Mouse (Mus musculus): ENCODE results near the gene Rad50. TPM values are rescaled to one million over a fixed set of nuclear protein-coding genes. Genes with fewer than 3 reads are reported as not detected.

Rad50 gene
- 10 to 100 TPM; 10.7 to 13.0 TPM for total RNA-seq (2021)

GRCm38 (mm10) chr11:53706934-53707717 is at the start of gene Rad50:
Gene Rad50 (minus strand): TSS chr11:53707319.
- peak; percentile 81 to 87 for DNase-seq (ENCODE audit: extremely low spot score in 1 of 2, low spot score in 1 of 2)

GRCm38 (mm10) chr11:53755011-53755595 is 48.0 kb upstream of the Rad50 start:
- DNase-seq (ENCODE audit: extremely low spot score in 1 of 2, low spot score in 1 of 2) = no peak

DNA sequence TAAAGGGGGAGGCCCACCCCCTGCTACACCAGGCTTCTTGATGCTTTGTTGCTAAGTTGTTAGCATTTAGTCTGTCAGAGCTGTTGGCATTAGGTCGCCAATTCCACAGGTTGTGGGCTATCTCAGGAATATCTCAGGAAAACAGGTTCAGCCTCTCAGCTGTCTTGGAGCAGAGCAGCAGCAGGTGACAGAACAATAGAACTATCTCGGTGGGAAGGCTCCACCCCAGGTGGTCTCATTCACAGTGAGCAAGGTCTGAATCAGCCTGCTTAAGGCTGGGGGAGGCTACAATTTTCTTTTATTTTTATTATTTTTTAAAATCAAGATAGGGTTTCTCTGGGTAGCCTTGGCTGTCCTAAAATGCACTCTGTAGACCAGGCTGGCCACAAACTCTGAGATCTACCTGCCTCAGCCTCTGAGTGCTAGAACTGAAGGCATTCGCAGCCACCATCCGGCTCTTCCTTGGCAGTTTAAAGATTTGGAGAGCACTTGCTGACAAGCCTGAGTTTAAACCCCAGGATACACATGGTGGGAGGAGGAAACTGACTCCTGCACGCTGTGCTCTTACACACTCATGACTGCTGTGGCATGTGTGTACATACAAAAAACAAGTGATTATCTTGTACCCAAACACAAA is 42.7 kb upstream of the Rad50 start:
- no peak for DNase-seq (ENCODE audit: extremely low spot score in 1 of 2, low spot score in 1 of 2)

GRCm38 (mm10) chr11:53749306-53749705 is 42.2 kb upstream of the Rad50 start:
- DNase-seq (ENCODE audit: extremely low spot score in 1 of 2, low spot score in 1 of 2) = no peak

DNA sequence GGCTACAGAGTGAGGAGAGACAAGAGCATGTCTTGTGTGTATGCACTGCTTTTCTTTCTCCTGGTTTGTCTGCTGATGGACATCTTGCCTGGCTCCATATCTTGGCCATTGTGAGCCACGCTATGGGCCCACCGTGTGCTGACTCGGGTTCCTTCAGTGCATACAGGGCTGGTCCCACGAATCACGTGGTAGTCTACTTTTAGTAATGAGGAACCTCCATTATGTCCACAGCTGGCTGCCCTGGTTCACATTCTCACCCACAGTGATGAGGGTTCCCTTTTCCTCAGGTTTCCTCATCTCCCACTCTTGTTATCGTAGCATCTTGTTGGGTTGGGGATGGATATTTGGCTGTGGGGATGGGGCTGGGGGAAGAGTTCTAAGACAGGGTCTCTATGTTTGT is 41.5 kb upstream of the Rad50 start:
- DNase-seq (ENCODE audit: extremely low spot score in 1 of 2, low spot score in 1 of 2) = no peak

DNA sequence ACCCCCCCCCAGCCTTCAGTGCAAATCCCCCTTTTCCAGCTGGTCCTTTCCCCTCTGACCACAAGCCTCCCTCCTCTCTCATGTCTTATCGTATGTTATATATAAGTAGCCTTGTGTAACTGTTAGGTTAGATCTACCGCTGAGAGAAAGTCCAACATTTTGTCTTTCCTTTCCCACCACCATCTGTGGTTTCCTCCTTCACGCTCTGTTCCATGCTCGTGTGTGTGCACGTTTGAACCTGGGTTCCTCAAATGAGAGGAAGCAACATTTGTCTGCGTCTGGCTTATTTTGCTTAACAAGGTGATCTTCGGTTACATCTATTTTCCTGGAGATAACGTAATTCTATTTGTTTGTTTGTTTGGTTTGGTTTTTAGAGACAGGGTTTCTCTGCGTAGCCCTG is 40.9 kb upstream of the Rad50 start:
- DNase-seq (ENCODE audit: extremely low spot score in 1 of 2, low spot score in 1 of 2) = no peak

- DNase-seq (ENCODE audit: extremely low spot score in 1 of 2, low spot score in 1 of 2) = no peak
Measured at GRCm38 (mm10) chr11:53745260-53745659, 38.1 kb upstream of the Rad50 start.

- DNase-seq (ENCODE audit: extremely low spot score in 1 of 2, low spot score in 1 of 2) = no peak
Measured at GRCm38 (mm10) chr11:53742353-53742752, 35.2 kb upstream of the Rad50 start.

- DNase-seq (ENCODE audit: extremely low spot score in 1 of 2, low spot score in 1 of 2) = peak in 1 of 2 experiments; percentile 49
Measured at GRCm38 (mm10) chr11:53737573-53737946, 30.4 kb upstream of the Rad50 start.

DNA sequence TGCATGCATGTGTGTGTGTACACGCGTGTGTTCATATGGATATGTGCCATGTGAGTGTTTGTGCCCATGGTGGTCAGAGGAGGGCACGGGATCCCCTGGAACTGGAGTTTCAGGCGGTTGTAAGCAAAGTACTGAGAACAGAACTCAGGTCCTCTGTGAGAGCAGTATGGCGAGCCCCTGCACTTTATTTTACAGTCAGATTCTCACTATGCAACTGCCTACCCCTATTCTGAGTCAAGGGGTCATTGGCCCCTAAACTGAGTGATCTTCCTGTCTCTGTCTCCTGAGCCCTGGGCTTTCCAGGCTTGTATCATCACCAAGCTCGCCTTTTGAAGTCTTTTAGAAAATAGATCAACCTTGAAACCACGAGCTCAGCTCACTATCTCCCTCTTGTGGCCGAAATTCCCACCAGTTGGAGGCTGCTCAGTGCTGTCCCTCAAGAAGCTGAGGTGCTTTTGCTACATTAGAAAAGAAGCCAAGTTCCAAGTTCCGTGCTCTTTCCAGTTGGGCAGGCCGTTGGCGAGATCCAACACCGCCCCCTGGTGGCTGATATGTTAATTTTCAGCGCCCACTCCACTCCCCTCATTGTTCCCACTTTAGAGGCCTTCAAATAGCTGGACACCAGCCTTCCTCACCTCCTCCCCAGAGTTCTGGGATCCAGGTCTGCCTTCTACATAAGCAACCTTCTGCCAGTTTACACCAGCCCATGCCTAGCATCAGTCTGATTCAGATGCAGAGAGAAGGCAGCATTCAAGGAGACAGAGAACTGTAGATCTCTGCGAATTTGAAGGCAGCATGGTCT is 29.9 kb upstream of the Rad50 start:
- DNase-seq (ENCODE audit: extremely low spot score in 1 of 2, low spot score in 1 of 2) = peak; percentile 44 to 70

GRCm38 (mm10) chr11:53735682-53736245 is 28.6 kb upstream of the Rad50 start:
- peak; percentile 17 to 40 for DNase-seq (ENCODE audit: extremely low spot score in 1 of 2, low spot score in 1 of 2)

DNA sequence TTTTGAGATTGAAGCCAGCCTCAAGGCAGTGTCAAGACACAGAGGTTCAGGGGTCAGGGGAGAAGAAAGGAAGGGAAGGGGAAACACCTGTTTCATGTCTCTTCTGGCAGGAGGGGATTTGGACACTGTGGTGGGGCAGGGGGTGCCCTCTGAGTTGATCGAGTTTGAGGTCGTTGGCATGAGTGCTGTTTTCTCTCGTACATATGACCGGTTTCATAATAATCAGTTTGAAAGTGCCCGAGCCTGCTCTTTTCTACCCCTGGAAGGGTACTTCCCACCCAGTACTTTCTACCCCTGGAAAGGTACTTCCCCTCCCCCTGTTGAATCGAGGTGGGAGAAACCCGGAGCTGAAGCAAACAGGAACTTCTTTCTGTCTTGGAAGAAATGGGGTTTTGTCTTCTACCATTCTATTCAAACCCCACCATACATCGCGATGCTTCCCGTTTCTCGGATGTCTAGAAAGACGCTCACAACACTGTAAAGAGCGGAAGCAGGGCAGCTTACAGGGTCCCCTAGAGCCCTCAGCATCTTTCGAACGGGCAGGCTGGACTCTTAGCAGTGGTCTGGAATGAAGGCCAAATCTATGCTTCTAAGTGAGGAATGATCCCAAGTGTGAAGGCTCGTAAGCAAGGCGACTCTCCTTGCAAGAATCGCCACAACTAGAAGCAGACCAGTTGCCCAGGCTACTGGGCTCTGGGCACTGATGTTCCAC is 28.0 kb upstream of the Rad50 start:
- no peak for DNase-seq (ENCODE audit: extremely low spot score in 1 of 2, low spot score in 1 of 2)

DNA sequence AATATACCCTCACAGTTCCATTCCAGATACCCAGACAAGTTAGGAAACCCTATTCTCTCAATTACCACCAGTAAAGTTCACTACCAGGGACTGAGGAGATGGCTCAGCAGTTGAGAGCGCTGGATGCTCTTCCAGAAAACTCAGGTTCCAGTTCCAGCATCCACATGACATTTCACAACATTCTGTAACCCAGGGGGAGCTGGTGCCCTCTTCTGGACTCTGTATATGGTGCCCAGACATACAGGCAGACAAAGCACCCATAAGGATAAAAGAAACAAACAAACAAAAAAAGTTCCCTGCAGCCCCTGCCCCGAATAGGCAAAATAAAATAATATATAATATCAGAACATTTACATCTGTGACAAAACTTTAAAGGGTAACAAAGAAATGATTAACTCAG is 27.3 kb upstream of the Rad50 start:
- no peak for DNase-seq (ENCODE audit: extremely low spot score in 1 of 2, low spot score in 1 of 2)

DNA sequence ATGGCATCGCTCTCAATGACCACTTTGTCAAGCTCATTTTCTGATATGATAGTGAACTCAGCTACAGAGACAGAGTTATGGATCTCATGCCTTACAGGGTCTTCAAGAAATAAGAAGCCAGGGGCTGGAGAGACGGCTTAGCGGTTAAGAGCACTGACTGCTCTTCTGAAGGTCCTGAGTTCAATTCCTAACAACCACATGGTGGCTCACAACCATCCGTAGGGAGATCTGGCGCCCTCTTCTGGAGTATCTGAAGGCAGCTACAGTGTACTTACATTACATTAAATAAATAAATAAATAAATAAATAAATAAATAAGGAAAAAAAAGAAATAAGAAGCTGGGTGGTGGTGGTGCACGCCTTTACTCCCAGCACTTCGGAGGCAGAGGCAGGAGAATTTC is 26.7 kb upstream of the Rad50 start:
- no peak for DNase-seq (ENCODE audit: extremely low spot score in 1 of 2, low spot score in 1 of 2)

DNA sequence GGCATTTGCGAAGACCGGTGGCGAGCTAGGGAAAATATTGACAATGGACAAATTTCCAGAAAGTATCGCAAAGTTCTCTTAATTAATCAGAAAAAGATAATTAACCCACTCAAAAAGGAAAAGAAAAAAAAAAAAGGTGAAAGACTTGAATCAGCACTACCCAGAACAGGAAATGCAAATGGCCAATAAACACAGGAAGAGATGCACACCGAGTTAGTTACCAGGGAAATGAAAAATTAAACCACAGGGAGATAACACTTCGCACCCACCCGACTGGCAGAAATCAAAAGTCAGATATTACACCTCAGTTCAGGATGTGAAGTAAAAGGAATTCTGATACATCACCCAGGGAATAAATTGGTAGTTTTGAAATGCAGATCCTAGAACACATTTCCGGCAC is 25.1 kb upstream of the Rad50 start:
- DNase-seq (ENCODE audit: extremely low spot score in 1 of 2, low spot score in 1 of 2) = no peak

- DNase-seq (ENCODE audit: extremely low spot score in 1 of 2, low spot score in 1 of 2) = no peak
Measured at GRCm38 (mm10) chr11:53731457-53731856, 24.3 kb upstream of the Rad50 start.

GRCm38 (mm10) chr11:53720715-53721114 is 13.6 kb upstream of the Rad50 start, which contains the start of gene Il5:
Gene Il5 (plus strand): TSS chr11:53720794.
- DNase-seq (ENCODE audit: extremely low spot score in 1 of 2, low spot score in 1 of 2) = no peak

- no peak for DNase-seq (ENCODE audit: extremely low spot score in 1 of 2, low spot score in 1 of 2)
Measured at GRCm38 (mm10) chr11:53719701-53720100, 12.6 kb upstream of the Rad50 start.

DNA sequence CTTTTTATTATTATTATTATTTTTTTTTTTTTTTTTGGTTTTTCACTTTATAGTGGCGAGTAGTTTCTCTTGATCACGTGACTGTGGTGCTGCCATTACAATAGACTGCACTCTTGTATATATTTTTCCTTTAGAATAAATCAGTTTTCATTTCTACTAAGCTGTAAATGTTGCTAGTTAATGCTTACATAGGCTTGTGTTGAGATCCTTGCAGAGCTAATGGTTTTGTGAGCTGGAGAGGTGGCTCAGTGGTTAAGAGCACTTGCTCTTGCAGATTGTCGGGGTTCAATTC is 545 bp upstream of the Rad50 start:
- no peak for DNase-seq (ENCODE audit: extremely low spot score in 1 of 2, low spot score in 1 of 2)
